Mouse (Mus musculus) midbrain, embryonic 11.5 days (tissue): Measurements from ENCODE around the gene Toporsl. TPM values are rescaled to one million over a fixed set of nuclear protein-coding genes. Genes with fewer than 3 reads are reported as not detected.

Source experiments
- ATAC-seq: fragments of 200-750 bp; cut with Nextera tagmentation; 2 replicates; pipeline ENCODE4 v1.8.0; 2017; ENCODE audit warnings: moderate TSS enrichment, moderate library complexity; ENCODE audit not compliant: low FRiP score
- DNase-seq: peaks from one replicate; pipeline ENCODE4 v3.0.0; 2015; ENCODE audit warnings: low spot score; ENCODE audit errors: missing footprints
- H3K27ac ChIP-seq: fragments of 300-500 bp; sonication (generic); 2 replicates; pipeline ENCODE4 v1.5.1; 2014; ENCODE audit warnings: low read depth, low read length
- H3K27me3 ChIP-seq: fragments of 300-500 bp; sonication (generic); 2 replicates; pipeline ENCODE4 v1.6.1; 2014; ENCODE audit warnings: mild to moderate bottlenecking, low read length, moderate library complexity, mixed read lengths; ENCODE audit not compliant: control insufficient read depth, insufficient read depth
- H3K36me3 ChIP-seq: fragments of 300-500 bp; sonication (generic); 2 replicates; pipeline ENCODE4 v1.6.1; 2014; ENCODE audit warnings: mild to moderate bottlenecking, low read length, moderate library complexity, mixed read lengths; ENCODE audit not compliant: control insufficient read depth, insufficient read depth
- H3K4me1 ChIP-seq: fragments of 300-500 bp; sonication (generic); 2 replicates; pipeline ENCODE4 v1.6.1; 2014; ENCODE audit warnings: low read length; ENCODE audit not compliant: control insufficient read depth, insufficient read depth
- H3K4me2 ChIP-seq: fragments of 300-500 bp; sonication (generic); 2 replicates; pipeline ENCODE4 v1.6.1; 2014; ENCODE audit warnings: mild to moderate bottlenecking, moderate library complexity
- H3K4me3 ChIP-seq: fragments of 300-500 bp; sonication (generic); 2 replicates; pipeline ENCODE4 v1.5.1; 2014; ENCODE audit warnings: low read depth, low read length
- H3K9ac ChIP-seq: fragments of 300-500 bp; sonication (generic); 2 replicates; pipeline ENCODE4 v1.6.1; 2014; ENCODE audit warnings: low read length
- H3K9me3 ChIP-seq: fragments of 300-500 bp; sonication (generic); 2 replicates; pipeline ENCODE4 v1.6.1; 2016; ENCODE audit warnings: low read length; ENCODE audit not compliant: control insufficient read depth
- WGBS: fragments of 180-500 bp; shearing (Covaris S2); extraction: QIAGEN DNeasy Blood & Tissue Kit; methylation state at CpG from one replicate; pipeline ENCODE4 v1.1.7; 2014; 5-methylcytosine and 5-hydroxymethylcytosine counted together
- polyA plus RNA-seq: library from polyadenylated mRNA; unstranded; fragments of >200 nt; fragmentation: Nextera tagmentation; extraction: Ambion mirVana; gene quantifications from 2 replicates; pipeline ENCODE4 v1.2.1, GENCODE M21; 2014

Gene Toporsl
- polyA plus RNA-seq = 0.14 TPM in 1 of 2 replicates, not detected in the other

DNA sequence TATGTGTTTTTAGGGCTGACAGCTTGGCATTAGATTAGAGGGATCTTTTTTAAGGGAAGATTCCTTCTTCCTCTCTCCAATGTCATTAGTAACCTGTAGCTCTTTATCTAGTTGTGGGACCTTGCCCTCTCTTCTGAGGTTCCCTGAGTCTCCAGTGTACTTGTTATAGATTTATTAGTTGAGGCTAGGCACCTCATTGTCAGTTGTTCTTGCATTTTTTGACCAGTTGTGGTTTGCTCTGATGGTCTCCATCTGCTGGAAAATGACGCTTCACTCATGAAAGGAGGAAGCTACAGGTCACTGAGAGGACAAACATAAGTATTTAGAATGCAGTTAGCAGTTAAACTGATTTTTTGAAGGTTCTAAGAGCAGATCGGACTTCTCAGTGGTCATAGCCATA, at the start of gene Toporsl:
Gene Toporsl (plus strand): TSS at position 348 of the 400 bp plus-strand sequence.
- H3K27me3 ChIP-seq = no peaks in the 10 kb centered on the region
- H3K4me1 ChIP-seq = no peaks in the 10 kb centered on the region
- DNase-seq (no peak), ATAC-seq (no peak)
- H3K4me3 ChIP-seq = no peak within 1 kb of the TSS
- no peak within 1 kb of the TSS for H3K27ac ChIP-seq
- no peak within 1 kb of the TSS for H3K4me2 ChIP-seq
- no peaks in the 10 kb centered on the region for H3K9me3 ChIP-seq
- 87% methylated on average over 2 of the region's 2 CpGs for WGBS
- no peak within 1 kb of the TSS for H3K9ac ChIP-seq
- no peaks in the 10 kb centered on the region for H3K36me3 ChIP-seq

DNA sequence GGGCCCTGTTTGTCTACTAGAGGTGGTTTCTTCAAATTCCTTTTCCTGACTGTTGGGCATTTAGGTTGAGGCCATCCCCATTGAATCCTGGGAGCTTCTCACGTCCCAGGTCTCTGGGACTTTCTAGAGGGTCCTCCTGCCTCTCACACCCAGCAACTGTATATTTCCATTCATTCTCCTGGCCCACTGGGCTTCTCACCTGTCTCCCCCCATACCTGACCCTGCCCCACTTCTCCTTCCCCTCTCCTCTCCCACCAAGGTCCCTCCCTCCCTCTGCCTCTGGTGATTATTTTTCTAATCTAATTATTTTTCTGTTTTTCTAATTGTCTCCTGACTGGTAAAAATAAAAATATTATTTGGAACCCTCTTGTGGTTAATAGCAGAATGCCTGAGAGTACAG, 38.4 kb upstream of the Toporsl start:
- Histone ChIP-seq H3K27ac (no peak overlapping the region), H3K4me1 (peaks cover 9% of the 10 kb centered on the region), H3K36me3 (no peaks in the 10 kb centered on the region), H3K27me3 (no peaks in the 10 kb centered on the region), H3K4me2 (no peak overlapping the region), H3K4me3 (no peak overlapping the region), H3K9me3 (no peaks in the 10 kb centered on the region), H3K9ac (no peak overlapping the region)
- DNase-seq (no peak), ATAC-seq (peak; percentile 74)
- 56% methylated on average over 1 of the region's 1 CpGs for WGBS

- peak; percentile 91 for ATAC-seq
- WGBS = 14% methylated on average over 1 of the region's 1 CpGs
These were observed 38.0 kb upstream of the Toporsl start for GRCm38 (mm10) chr4:52558080-52558479.

GRCm38 (mm10) chr4:52563859-52564258, 32.2 kb upstream of the Toporsl start:
- DNase-seq = no peak

More at GRCm38 (mm10) chr4:52558080-52558479, 38.0 kb upstream of the Toporsl start:
- no peak overlapping the region for H3K9ac ChIP-seq
- peaks cover 9% of the 10 kb centered on the region for H3K4me1 ChIP-seq
- no peaks in the 10 kb centered on the region for H3K36me3 ChIP-seq
- H3K9me3 ChIP-seq = no peaks in the 10 kb centered on the region
- no peak overlapping the region for H3K27ac ChIP-seq
- H3K4me2 ChIP-seq = no peak overlapping the region
- DNase-seq = peak; percentile 87
- H3K4me3 ChIP-seq = no peak overlapping the region
- H3K27me3 ChIP-seq = no peaks in the 10 kb centered on the region

GRCm38 (mm10) chr4:52586194-52586734, 9.8 kb upstream of the Toporsl start:
- Histone ChIP-seq H3K4me1 (no peaks in the 10 kb centered on the region), H3K36me3 (no peaks in the 10 kb centered on the region), H3K27me3 (no peaks in the 10 kb centered on the region), H3K4me2 (no peak overlapping the region), H3K4me3 (no peak overlapping the region), H3K9me3 (no peaks in the 10 kb centered on the region), H3K27ac (no peak overlapping the region), H3K9ac (no peak overlapping the region)
- ATAC-seq (no peak), DNase-seq (no peak)
- WGBS = 74% methylated on average over 6 of the region's 6 CpGs

More at GRCm38 (mm10) chr4:52563859-52564258, 32.2 kb upstream of the Toporsl start:
- Histone ChIP-seq H3K9ac (no peak overlapping the region), H3K36me3 (no peaks in the 10 kb centered on the region), H3K4me2 (no peak overlapping the region), H3K27ac (no peak overlapping the region), H3K9me3 (no peaks in the 10 kb centered on the region), H3K4me1 (no peaks in the 10 kb centered on the region), H3K27me3 (no peaks in the 10 kb centered on the region), H3K4me3 (no peak overlapping the region)
- WGBS = 91% methylated on average over 1 of the region's 1 CpGs
- ATAC-seq = no peak

GRCm38 (mm10) chr4:52593821-52594356, 2.2 kb upstream of the Toporsl start:
- no peaks in the 10 kb centered on the region for H3K27me3 ChIP-seq
- H3K36me3 ChIP-seq = no peaks in the 10 kb centered on the region
- H3K4me3 ChIP-seq = no peak overlapping the region
- ATAC-seq (no peak), DNase-seq (no peak)
- H3K4me2 ChIP-seq = no peak overlapping the region
- no peaks in the 10 kb centered on the region for H3K4me1 ChIP-seq
- H3K9me3 ChIP-seq = no peaks in the 10 kb centered on the region
- no peak overlapping the region for H3K27ac ChIP-seq
- no peak overlapping the region for H3K9ac ChIP-seq
- 89% methylated on average over 4 of the region's 4 CpGs for WGBS

GRCm38 (mm10) chr4:52594632-52595031, 1.4 kb upstream of the Toporsl start:
- Histone ChIP-seq H3K36me3 (no peaks in the 10 kb centered on the region), H3K27ac (no peak overlapping the region), H3K4me1 (no peaks in the 10 kb centered on the region), H3K4me3 (no peak overlapping the region), H3K4me2 (no peak overlapping the region), H3K27me3 (no peaks in the 10 kb centered on the region), H3K9me3 (no peaks in the 10 kb centered on the region), H3K9ac (no peak overlapping the region)
- 91% methylated on average over 13 of the region's 13 CpGs for WGBS
- ATAC-seq = no peak
- no peak for DNase-seq

DNA sequence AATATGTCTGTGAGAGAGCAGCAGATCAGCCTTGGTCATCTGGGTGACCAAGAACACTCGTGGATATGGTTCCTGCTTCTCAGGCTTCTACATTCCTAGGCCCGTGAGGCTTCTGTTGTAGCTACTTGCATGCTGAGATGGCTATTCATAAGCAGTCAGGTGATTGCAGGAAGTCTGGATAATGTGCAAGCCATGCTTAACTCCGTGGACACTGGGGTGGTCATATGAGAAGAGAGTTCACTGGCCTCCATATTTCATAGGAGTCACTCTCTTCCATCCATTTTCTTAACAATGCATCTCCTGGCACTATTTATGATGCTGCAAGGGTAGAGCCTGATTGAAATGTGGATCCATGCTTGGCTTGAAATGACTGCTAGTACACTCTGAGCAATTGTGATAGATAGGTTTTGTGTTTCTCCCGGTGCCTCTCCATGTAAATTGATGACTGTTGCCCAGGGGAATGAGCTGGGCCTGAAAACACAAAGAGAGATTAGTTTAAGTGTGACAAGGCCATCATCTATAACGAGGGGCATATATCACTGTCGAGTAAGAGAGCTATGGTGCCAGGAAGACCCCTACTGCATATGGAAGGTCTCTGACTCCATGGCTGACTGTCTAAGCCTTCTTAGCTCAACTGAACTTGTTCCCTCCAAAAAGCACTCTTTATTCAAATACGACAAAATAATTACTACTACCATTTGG, 2.3 kb downstream of the Toporsl start:
- Histone ChIP-seq H3K4me3 (no peak overlapping the region), H3K9ac (no peak overlapping the region), H3K9me3 (no peaks in the 10 kb centered on the region), H3K4me1 (no peaks in the 10 kb centered on the region), H3K27me3 (no peaks in the 10 kb centered on the region), H3K4me2 (no peak overlapping the region), H3K27ac (no peak overlapping the region), H3K36me3 (no peaks in the 10 kb centered on the region)
- 78% methylated on average over 7 of the region's 7 CpGs for WGBS
- ATAC-seq (no peak), DNase-seq (no peak)

- no peak overlapping the region for H3K4me2 ChIP-seq
- no peaks in the 10 kb centered on the region for H3K36me3 ChIP-seq
- H3K27ac ChIP-seq = no peak overlapping the region
- no peaks in the 10 kb centered on the region for H3K4me1 ChIP-seq
- 72% methylated on average over 3 of the region's 3 CpGs for WGBS
- DNase-seq = no peak
- no peak overlapping the region for H3K4me3 ChIP-seq
- no peak for ATAC-seq
- no peak overlapping the region for H3K9ac ChIP-seq
- H3K9me3 ChIP-seq = no peaks in the 10 kb centered on the region
- no peaks in the 10 kb centered on the region for H3K27me3 ChIP-seq
These were observed 10.8 kb downstream of the Toporsl start for GRCm38 (mm10) chr4:52606923-52607322.
